Comparison of ENCODE assay signal across 23 mouse cellular contexts in genomic region chr9:50858681-50859080, GRCm38 (mm10). TPM values are rescaled to one million over a fixed set of nuclear protein-coding genes. Genes with fewer than 3 reads are reported as not detected.
A peak's percentile ranks its signal among the peaks of the same experiment; 100 is the strongest.
DNase-seq lines count a peak whose midpoint lies in the region; ATAC-seq lines count a peak whose summit lies in the region.
"Had no signal": no experiment of that assay in that cellular context is flagged by ENCODE, and none has a peak within 500 bp of the region (broad histone marks: within the 10 kb centered on the region; RNA-seq: fewer than 3 reads in every experiment).

No protein-coding gene starts in this region.

- peak overlapping the region; percentile 43 for H3K4me3 ChIP-seq in erythroblast, embryonic 14.5 days (replicated peaks)
- H3K4me3 ChIP-seq in liver, embryonic 12.5 days, result peak overlapping the region; percentile 10
- H3K4me3 ChIP-seq in liver, embryonic 11.5 days (ENCODE audit: low read depth, low read length), result no peak overlapping the region
- H3K4me3 ChIP-seq: heart, adult 2 months had no signal

- ATAC-seq in erythroblast, adult 5-6 weeks (replicated peaks; ENCODE audit: low FRiP score, poor library complexity, severe bottlenecking), result no peak
- ATAC-seq in liver, embryonic 12.5 days, result no peak
- ATAC-seq in liver, embryonic 11.5 days (replicated peaks; ENCODE audit: low FRiP score), result no peak
- ATAC-seq: intestine, postnatal 0 days; midbrain, embryonic 16.5 days had no signal

- DNase-seq in liver, embryonic 11.5 days (ENCODE audit: low spot score), result no peak
- peak; percentile 36 for DNase-seq in lung, postnatal 14 days
- DNase-seq in lung, postnatal 36 days, result no peak
- DNase-seq in c-Kit-positive CD71-positive TER-119-positive erythroid progenitor cells, embryonic 14.5 days (ENCODE audit: low spot score), result no peak
- DNase-seq: adrenal gland, postnatal 10 days; cerebellum, adult 11 months; cerebellum, adult 9-10 months; cerebellum, postnatal 36 days; heart, adult 2 months; heart, postnatal 4 days; lung, embryonic 14.5 days; right cerebral cortex, postnatal 25 days; thymus, postnatal 14 days had no signal

- no peak overlapping the region for H3K27ac ChIP-seq in liver, embryonic 12.5 days
- no peak overlapping the region for H3K27ac ChIP-seq in liver, embryonic 11.5 days (ENCODE audit: low read depth, low read length)
- H3K27ac ChIP-seq: heart, adult 2 months; hindbrain, embryonic 13.5 days; limb, embryonic 12.5 days had no signal

- WGBS in liver, embryonic 12.5 days (ENCODE audit: insufficient replicate concordance), result 82% methylated on average over 6 of the region's 6 CpGs
- WGBS in liver, embryonic 11.5 days, result 89% methylated on average over 6 of the region's 6 CpGs

- peaks cover 55% of the 10 kb centered on the region for H3K36me3 ChIP-seq in erythroblast, embryonic 14.5 days (ENCODE audit: control insufficient read depth)
- peaks cover 52% of the 10 kb centered on the region for H3K36me3 ChIP-seq in liver, embryonic 12.5 days
- H3K36me3 ChIP-seq in liver, embryonic 11.5 days (ENCODE audit: control insufficient read depth, insufficient read depth, low read length), result peaks cover 38% of the 10 kb centered on the region

- H3K4me1 ChIP-seq in erythroblast, embryonic 14.5 days (ENCODE audit: control insufficient read depth), result peaks cover 63% of the 10 kb centered on the region
- peaks cover 58% of the 10 kb centered on the region for H3K4me1 ChIP-seq in liver, embryonic 12.5 days
- peaks cover 23% of the 10 kb centered on the region for H3K4me1 ChIP-seq in liver, embryonic 11.5 days (replicated peaks; ENCODE audit: control insufficient read depth, insufficient read depth, low read length)

- no peaks in the 10 kb centered on the region for H3K27me3 ChIP-seq in erythroblast, embryonic 14.5 days (ENCODE audit: control insufficient read depth)
- H3K27me3 ChIP-seq in liver, embryonic 12.5 days (replicated peaks), result no peaks in the 10 kb centered on the region
- H3K27me3 ChIP-seq in liver, embryonic 11.5 days (replicated peaks; ENCODE audit: control insufficient read depth, insufficient read depth, low read length), result no peaks in the 10 kb centered on the region
- H3K27me3 ChIP-seq: CH12.LX; heart, embryonic 12.5 days; hindbrain, embryonic 13.5 days; limb, embryonic 12.5 days had no signal

- H3K9me3 ChIP-seq in erythroblast, embryonic 14.5 days (ENCODE audit: control insufficient read depth, low read length), result no peaks in the 10 kb centered on the region
- no peaks in the 10 kb centered on the region for H3K9me3 ChIP-seq in liver, embryonic 12.5 days (replicated peaks)
- no peaks in the 10 kb centered on the region for H3K9me3 ChIP-seq in liver, embryonic 11.5 days (ENCODE audit: control insufficient read depth, low read length)
- H3K9me3 ChIP-seq: forebrain, embryonic 10.5 days; heart, embryonic 12.5 days; hindbrain, embryonic 13.5 days; limb, embryonic 12.5 days had no signal

- H3K9ac ChIP-seq in liver, embryonic 12.5 days, result no peak overlapping the region
- no peak overlapping the region for H3K9ac ChIP-seq in liver, embryonic 11.5 days (ENCODE audit: low read depth, low read length)
- H3K9ac ChIP-seq: heart, embryonic 12.5 days; limb, embryonic 12.5 days; lung, embryonic 14.5 days had no signal

- H3K4me2 ChIP-seq in liver, embryonic 12.5 days, result peak overlapping the region; percentile 40
- no peak overlapping the region for H3K4me2 ChIP-seq in liver, embryonic 11.5 days

RNA-seq across cellular contexts. Expression of gene Ppp2r1b, which starts 13.6 kb away (rescaled TPM):
- 0.75 and 0.92 TPM in 2 replicates for polyA plus RNA-seq in erythroblast, embryonic 14.5 days (2012)
- total RNA-seq in erythroblast, adult 5-6 weeks (2015; ENCODE audit: low replicate concordance), result 43.5 and 61.5 TPM in 2 replicates
- 71.8 and 77.1 TPM in 2 replicates for total RNA-seq in erythroblast, adult 5-6 weeks (2017; ENCODE audit: low replicate concordance)
- polyA plus RNA-seq in liver, embryonic 12.5 days (2016; fragmentation: Nextera tagmentation; extraction: Ambion mirVana), result 131 and 137 TPM in 2 replicates
- 143 and 172 TPM in 2 replicates for polyA plus RNA-seq in liver, embryonic 11.5 days (2014; fragmentation: Nextera tagmentation; extraction: Ambion mirVana)

Comparison
In these comparisons a context has a peak if more than half of its experiments do, and no peak if none do; other contexts are left out.
1. RNA of gene Ppp2r1b, which starts 13.6 kb away (polyA plus RNA-seq): 143 to 172 TPM in liver, embryonic 11.5 days and 131 to 137 TPM in liver, embryonic 12.5 days; 0.75 to 0.92 TPM in erythroblast, embryonic 14.5 days; every median in the first group is over 10 times any median in the second.